In the genomic region with DNA sequence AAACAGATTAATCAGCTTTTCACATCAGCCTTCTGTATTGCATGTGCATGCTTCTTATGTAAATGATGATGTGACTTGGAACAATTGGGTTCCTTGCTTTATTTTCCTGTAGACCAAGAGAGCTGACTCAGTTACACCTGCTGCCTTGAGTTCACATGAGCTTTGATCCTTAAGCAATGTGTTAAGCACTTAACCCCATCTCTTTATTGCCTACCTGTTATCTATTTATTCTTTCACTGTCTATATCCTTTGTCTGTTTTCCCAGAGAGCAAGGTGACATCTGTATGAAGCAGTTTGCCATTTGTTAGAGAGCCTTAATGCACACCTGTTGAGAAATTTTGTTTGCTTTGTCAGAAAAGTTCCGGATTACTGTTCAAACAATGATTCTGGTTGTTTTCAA, we compare ENCODE assay signal across 16 mouse cellular contexts.
"Had no signal": no experiment of that assay in that cellular context is flagged by ENCODE, and none has a peak within 500 bp of the region (broad histone marks: within the 10 kb centered on the region; RNA-seq: fewer than 3 reads in every experiment).

No protein-coding gene starts in this region.

- H3K9ac ChIP-seq: neural tube, embryonic 13.5 days; neural tube, embryonic 15.5 days; stomach, embryonic 15.5 days had no signal

- H3K27ac ChIP-seq: neural tube, embryonic 13.5 days; neural tube, embryonic 15.5 days; stomach, embryonic 15.5 days; stomach, postnatal 0 days had no signal

- H3K4me3 ChIP-seq: neural tube, embryonic 13.5 days; neural tube, embryonic 15.5 days; stomach, embryonic 15.5 days had no signal

- H3K36me3 ChIP-seq: neural tube, embryonic 13.5 days; neural tube, embryonic 15.5 days; stomach, embryonic 15.5 days had no signal

- H3K27me3 ChIP-seq: neural tube, embryonic 13.5 days; neural tube, embryonic 15.5 days; stomach, embryonic 15.5 days had no signal

- H3K4me2 ChIP-seq: neural tube, embryonic 13.5 days; neural tube, embryonic 15.5 days; stomach, embryonic 15.5 days had no signal

- DNase-seq: retina, postnatal 1 day; right cerebral cortex, adult 18-20 months; right cerebral cortex, postnatal 14 days; right cerebral cortex, postnatal 25 days; right cerebral cortex, postnatal 4 days; spleen, adult 18-20 months; thymus, adult 18-20 months; thymus, adult 2 months; thymus, postnatal 14 days; thymus, postnatal 25 days; thymus, postnatal 36 days; thymus, postnatal 4 days had no signal

- H3K4me1 ChIP-seq: neural tube, embryonic 13.5 days; neural tube, embryonic 15.5 days; stomach, embryonic 15.5 days had no signal

- H3K9me3 ChIP-seq: neural tube, embryonic 13.5 days; neural tube, embryonic 15.5 days; stomach, embryonic 15.5 days had no signal
